Mouse (Mus musculus): ENCODE measurements around the gene Adcy1. TPM values are rescaled to one million over a fixed set of nuclear protein-coding genes. Genes with fewer than 3 reads are reported as not detected.

Gene Adcy1
- 100 to 1,000 TPM; 276 to 285 TPM for total RNA-seq (2021)
- long read RNA-seq, experiment 1, full-length matches to known transcripts, result 16 of 124 reads
- long read RNA-seq, experiment 1, partial matches to known transcripts, result 107 of 124 reads
- long read RNA-seq, experiment 1, other reads (novel, unspliced or antisense), result 1 of 124 reads
- long read RNA-seq, experiment 2, full-length matches to known transcripts, result 14 of 82 reads
- long read RNA-seq, experiment 2, partial matches to known transcripts, result 67 of 82 reads
- long read RNA-seq, experiment 2, other reads (novel, unspliced or antisense), result 1 of 82 reads

DNA sequence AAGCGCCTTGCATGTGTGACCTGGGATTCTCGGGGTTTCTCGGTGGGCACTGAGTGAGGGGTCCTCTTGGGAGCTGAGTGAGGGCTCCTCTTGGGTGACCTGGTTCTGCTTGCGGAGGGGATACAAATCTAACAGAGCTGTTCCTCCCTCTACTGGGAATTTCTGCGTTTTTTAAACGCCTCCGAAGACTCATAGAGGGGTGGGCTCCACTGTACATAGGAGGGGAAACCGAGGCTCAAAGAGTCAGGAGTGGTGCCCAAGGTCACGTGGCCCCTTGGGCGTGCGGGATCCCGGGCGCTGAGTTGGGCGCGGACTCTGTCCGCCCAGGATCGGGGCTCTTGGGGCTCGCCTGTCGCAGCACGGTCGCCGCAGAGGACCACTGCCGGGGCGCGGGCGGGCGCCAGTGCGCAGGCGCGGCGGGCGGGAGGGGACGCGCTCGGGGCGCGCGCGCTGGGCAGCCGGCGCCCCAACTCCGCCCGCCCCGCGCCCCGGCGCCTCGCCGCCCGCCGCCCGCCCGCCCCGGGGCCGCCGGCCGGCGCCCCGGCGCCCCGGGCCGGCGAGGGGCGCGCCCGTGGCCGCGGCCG, at the start of gene Adcy1:
TSS of gene Adcy1 (plus strand) at position 489 of the 584 bp plus-strand sequence.
- peak in 1 of 2 experiments; percentile 67 for DNase-seq (ENCODE audit: low spot score in 2 of 2)

DNA sequence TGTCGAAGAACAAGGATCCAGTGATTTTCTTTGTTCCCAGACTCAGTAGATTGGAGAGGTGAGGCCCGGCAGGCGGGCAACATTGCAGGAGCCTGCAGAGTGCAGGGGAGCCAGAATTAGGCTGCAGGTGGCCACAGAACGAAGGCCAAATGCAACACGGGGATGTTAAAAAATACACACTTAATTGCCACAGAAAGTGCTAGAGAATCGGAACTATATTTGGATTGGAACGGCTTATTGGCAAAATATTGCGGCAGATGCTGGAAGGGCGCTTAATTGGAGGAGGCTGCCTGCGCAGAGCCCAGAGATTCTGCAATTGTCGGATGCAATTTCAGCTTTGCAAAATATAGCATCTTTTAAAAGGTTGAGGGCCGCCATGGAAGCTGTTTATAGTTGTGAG, 46.4 kb upstream of the Adcy1 start:
- peak in 1 of 2 experiments; percentile 25 for DNase-seq (ENCODE audit: low spot score in 2 of 2)

DNA sequence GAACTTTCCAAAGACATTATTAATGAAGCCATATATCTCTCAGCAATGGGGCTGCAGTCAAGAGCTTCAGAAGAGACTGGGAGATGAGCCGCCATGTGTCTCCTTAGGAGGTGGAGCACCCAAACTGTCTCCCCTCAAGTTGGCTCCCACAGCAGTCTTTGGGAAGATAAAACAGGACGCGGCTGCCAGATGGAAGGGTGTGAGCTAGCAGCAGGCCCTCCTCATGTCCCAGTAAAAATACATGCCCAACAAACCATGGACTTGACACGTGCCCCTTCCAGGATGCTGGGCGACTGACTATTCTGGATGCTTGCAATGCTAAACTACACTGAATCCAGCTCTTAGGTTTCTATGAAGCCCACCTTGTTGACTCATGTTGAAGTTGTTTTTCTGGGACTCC, 45.2 kb upstream of the Adcy1 start:
- DNase-seq (ENCODE audit: low spot score in 2 of 2), result peak; percentile 21 to 32

DNA sequence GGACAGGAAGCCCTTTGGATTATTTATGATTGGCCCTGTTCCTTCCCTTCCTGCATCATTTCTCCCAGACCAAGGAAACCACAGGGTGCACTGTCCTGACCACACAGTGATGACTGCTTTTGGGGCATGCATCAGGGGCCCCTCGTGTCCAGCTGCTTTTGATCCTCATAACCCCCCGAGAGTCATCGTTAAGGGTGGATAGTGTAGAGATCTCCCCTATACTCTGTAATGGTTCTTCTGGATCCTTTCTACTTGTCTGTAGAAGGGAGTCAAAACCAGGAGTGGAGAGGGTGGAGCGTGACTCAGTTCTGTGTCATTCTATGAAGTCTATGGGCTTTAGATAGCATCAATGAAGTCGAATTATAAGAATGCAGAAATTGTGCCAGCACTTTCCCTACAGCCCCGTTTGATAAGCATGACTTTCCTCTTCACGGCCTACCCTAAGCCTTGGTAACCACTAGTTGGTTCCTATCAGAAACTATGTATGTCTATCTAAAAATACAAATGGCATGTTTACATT, 44.2 kb upstream of the Adcy1 start:
- DNase-seq (ENCODE audit: low spot score in 2 of 2), result peak in 1 of 2 experiments; percentile 29

DNA sequence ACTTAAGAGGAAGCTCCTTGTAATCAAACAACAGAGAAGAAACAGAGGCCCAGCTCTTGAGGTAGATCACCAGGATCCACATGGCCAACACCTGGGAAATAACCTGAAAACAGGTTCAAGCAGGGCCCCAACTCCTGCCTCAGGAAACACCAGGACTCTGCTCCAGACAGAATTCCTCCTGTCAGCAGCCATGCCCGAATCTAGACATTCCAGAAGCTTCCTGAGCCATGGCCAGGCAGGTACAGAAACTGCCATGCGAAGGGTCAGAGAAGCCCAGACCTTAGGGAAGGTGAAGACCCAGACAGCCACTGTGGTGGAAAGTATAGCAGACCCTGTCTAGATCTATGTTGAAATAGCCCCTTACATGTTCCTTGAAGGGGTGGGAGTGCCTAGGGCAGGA, 30.2 kb upstream of the Adcy1 start:
- DNase-seq (ENCODE audit: low spot score in 2 of 2), result no peak

DNA sequence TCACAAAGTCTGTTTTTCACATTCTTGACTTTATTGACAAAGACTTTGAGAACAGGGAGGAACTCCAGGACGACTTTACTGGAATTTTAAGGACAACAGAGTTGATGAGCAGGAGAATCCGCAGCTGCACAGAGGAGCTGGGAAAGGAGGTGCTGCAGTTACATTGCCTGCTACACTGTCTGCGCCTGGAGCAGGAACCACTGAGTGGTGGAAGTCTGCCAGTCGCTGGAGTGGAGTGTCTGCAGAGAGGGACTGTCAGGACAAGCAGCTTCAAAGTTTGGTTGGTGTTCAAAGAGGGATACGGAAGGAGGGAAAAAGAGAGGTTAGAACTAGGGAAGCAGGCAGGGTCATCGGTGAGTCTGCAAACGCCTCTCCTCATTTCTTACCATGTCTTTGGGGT, 23.6 kb upstream of the Adcy1 start:
- no peak for DNase-seq (ENCODE audit: low spot score in 2 of 2)

DNA sequence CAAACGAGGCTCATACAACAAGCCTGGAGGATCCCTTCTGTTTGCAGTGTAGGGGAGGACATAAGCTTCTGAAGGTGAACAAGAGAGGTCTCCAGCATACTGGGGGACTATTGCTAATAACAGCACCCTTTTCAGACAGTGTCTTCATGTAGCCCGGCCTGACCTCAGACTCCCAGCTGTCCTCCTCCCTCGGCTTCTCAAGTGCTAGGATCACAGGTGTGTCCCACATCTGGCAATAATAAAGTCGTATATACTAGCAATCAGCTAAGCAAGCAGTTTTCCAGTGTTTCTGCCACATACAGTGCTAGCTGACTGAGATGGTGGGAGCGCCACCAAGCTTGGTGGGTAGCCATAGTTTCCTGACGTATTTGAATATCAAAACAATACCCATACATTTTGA, 22.5 kb upstream of the Adcy1 start:
- DNase-seq (ENCODE audit: low spot score in 2 of 2), result no peak

DNA sequence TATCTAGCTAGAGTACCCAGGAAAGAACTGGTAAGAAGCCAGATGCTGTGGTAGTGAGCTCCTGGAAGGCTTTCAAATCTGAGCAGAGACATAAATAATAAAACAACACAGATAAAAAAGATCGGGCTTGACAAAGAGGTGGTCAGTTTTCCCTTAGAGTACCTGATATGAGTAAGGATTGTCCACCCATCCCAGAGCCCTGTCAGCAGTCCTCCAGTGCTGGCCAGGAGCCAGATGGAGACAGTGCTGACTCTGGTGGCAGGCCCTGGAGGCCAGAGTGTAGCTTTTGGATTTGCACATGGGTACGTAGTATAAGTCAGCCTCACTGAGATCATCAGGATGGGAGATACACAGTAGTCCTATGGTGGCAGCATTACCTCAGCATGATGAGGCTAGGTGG, 16.1 kb upstream of the Adcy1 start:
- DNase-seq (ENCODE audit: low spot score in 2 of 2), result no peak

DNA sequence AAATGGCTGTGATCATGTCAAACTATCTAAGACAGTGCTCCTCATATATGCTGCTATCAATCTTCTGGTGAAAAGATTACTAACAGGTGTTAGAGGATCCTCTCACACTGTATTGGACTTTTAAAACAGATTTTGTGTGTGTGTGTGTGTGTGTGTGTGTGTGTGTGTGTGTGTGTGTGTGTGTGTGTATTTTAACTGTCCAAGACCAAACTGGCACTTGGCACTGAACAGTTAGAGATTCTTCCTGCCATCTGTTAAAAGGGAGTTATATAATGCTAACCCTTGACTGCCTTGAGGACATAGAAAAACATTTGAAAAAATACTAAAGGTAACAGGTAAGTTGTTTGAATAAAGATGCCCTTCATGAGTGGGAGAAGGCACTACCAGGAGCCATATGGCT, 15.7 kb upstream of the Adcy1 start:
- no peak for DNase-seq (ENCODE audit: low spot score in 2 of 2)

DNA sequence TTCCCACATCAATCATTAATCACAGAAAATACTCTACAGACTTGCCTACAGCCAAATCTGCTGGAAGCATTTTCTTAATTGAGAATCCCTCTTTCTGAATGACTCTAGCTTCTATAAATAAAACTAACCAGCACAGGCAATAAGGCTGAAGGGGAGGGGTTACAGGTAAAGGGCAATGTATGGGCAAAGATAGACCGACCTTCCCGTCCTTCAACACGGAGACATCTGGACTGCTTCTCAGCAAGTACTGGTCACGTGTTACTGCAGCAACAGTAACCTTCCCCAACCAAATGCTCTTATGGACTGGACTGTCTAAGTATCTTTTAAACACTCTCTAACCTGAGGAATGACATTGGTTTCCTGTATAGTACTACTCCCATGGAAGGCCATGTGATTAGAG, 9.6 kb upstream of the Adcy1 start:
- no peak for DNase-seq (ENCODE audit: low spot score in 2 of 2)

DNA sequence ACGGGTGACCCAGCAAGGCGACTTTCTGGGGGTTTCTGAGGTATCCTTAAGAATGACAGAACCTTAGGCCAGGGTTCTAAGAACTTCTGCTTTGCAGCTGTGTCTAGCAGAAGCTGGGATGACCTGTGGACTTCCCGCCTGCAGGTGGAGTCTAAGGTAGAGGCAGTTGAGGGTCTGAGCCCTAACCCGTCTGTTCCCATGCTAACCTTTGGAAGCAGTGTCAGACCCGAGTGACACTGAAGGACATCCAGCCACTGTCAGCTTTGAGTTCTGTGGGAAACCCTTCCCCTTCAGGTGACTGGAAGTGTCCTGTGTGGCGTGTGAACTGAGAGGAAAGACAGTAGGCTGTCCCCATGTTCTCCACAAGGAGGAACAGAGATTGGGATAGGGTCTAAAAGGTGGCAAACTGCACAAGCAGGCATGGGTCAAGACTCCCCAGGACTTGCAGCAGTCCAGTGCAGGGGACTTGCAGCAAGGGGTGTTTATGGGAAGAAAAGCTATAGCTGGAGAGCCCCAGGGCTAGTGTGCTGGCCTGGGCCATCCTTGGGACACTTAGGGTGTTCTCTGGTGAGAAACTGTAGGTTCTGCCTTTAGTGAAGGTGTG, 8.5 kb upstream of the Adcy1 start:
- no peak for DNase-seq (ENCODE audit: low spot score in 2 of 2)

DNA sequence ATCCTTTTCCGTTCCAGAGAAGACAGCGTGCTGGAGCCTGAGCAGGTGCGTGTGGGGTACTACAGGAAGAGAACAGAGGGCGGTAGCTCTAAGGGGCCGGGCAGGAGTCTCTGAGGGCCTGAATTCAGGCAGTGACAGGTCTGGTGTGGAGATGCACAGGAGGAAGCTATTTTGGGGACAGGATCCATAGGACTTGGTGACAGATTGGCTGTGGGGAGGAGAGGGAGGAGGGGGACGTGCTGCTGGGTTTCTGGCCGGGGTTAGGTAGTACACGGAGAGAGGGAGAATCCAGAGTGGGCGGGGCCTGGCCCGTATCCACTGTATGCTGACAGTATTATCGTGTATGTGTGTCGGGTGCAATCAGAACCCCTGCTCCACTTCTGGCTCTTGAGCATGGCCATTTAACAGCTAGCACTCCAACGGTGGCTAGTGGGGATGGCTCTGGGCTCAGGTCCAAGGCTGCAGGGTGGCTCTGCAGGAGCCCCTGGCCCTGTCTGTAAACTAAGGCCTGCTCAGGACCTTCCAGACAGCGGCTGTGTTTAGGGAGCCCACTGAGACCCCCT, 7.8 kb upstream of the Adcy1 start:
- DNase-seq (ENCODE audit: low spot score in 2 of 2), result peak; percentile 76 to 81

DNA sequence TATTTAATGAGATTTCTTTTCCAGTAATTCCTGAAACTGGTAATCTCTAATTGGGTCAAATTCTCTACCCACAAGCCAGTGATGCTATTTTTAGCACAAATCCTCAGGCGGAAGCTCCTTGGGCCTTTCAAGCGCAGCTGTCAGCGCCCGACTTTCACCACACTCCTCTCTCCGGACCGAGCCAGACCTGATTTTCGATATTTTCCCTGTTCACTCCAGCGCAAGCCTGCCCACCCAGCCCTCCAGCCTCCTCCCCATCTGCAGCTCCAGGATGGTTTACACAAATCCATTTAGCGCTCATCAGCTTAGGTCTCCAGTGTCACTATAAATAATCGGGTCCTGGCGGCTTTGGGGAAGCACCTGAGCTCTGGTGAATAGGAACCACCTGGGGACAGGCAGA, 7.2 kb upstream of the Adcy1 start:
- DNase-seq (ENCODE audit: low spot score in 2 of 2), result no peak

DNA sequence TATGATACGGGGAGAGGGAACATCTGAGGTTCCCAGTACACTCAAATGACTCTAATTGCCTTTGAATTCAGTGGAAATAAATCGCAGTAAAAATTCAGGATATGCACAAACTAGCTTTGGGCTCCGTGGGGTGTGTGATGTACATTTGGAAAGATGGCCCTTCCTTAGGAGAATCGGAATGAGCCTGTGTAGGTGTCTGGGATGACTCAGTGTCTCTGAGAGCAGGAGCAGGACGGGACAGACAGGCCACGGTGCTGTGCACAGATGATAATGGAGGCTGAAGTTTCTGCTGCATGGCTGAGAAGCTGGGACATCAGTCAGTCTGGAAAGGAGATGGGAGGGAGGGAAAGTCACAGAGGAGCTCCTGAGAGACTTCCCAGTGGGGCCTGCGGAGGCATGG, 5.5 kb upstream of the Adcy1 start:
- DNase-seq (ENCODE audit: low spot score in 2 of 2), result no peak

DNA sequence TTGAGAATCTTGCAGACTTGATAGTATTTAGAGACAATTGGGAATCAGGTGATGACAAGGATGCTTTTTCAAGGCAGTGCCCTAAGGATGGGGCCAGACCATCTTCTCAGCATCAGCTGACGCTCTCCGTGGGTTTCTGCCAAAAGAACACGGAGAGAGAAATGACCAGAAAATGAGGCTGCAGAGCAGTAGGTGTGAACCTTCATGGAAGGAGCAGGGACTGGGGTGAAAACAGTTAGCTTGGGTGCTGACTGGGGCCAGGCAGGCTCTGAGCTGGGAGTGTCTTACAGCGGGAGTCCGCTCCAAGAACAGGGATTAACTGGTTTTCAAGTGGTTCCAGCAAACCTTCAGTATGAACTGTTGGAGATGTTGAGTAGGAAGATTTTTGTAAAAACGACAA, 1.3 kb upstream of the Adcy1 start:
- no peak for DNase-seq (ENCODE audit: low spot score in 2 of 2)

DNA sequence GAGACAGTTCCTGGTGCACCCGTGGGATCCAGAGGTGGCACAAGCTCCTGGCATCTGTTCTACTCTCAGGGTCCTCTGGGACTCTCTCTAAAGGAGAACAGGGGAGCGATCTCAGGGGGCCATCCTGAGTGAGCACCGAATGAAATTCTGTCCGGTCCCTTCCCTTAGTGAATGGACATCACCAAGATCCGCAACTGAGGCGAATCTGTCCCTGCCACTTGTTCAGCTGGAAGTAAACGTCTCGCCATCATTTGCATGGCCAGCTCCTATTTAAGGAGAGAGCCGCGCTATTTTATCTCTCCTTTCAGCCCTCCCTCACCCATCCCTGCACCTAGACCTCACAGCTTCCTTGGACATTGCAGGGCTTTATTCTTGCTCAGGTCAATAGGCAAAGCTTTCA, 723 bp upstream of the Adcy1 start:
- no peak for DNase-seq (ENCODE audit: low spot score in 2 of 2)

DNA sequence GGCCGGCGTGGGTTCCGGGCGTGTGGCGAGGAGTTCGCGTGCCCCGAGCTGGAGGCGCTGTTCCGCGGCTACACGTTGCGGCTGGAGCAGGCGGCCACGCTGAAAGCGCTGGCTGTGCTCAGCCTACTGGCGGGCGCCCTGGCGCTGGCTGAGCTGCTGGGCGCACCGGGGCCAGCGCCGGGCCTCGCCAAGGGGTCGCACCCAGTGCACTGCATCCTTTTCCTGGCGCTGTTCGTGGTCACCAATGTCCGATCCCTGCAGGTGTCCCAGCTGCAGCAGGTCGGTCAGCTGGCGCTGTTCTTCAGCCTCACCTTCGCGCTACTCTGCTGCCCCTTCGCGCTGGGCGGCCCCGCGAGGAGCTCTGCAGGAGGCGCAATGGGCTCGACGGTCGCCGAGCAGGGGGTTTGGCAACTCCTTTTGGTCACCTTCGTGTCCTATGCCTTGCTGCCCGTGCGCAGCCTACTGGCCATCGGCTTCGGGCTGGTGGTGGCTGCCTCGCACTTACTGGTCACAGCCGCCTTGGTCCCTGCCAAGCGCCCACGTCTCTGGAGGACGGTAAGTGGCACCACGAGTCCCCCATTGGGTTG, 485 bp downstream of the Adcy1 start:
- peak in 1 of 2 experiments; percentile 50 for DNase-seq (ENCODE audit: low spot score in 2 of 2)

DNA sequence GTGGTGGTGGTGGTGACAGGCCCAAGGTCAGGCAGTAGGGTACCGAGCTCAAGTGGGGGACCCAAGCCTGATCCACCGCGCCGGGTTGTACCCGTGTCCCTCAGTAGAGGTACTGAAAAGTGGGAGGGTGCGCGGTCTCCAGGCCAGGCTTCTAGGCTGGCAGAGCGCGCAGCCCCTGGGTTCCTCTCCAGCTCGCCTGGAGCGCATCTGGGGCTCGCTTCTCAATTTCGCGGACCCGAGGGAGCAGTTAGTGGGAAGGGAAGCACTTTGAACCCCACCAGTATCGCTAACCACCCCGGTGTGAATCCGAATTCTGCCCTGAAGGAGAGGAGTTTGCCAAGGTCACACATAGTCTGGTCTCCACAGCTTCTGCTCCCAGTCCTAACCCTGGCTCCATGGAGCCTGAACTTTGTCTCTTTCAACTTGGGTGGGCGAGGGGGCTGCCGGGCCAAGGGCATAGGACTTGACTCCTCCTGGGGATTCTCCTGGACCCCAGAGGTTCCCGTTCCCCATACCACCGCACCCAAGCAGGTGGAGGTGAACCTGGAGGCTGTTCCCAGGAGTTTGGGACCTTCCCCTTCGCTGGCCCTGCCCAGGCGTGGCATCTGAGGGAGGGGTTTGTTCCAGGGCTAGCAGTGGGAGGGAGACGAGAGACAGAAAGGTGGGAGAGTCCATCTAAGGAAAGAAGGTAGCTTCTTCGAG, 1.3 kb downstream of the Adcy1 start:
- no peak for DNase-seq (ENCODE audit: low spot score in 2 of 2)

DNA sequence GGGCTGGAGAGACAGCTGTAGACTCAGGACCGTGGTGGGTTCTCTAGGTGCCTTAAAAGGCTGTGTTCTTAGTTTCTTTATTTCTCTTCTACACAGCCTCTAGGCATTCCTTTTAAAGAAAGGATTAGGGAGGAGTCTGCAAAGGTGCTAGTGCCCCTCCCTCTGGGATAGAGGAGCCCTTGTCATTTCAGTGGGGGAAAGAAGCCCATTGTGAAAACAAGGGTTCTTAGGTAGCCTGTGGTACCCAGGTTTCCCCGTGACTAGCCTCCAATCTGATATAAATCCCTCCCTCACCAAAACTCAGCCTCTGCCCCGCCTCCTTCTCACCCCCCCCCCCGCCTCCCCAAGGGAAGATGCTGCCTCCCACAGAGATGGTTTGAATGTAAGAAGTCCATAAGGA, 2.1 kb downstream of the Adcy1 start:
- no peak for DNase-seq (ENCODE audit: low spot score in 2 of 2)

DNA sequence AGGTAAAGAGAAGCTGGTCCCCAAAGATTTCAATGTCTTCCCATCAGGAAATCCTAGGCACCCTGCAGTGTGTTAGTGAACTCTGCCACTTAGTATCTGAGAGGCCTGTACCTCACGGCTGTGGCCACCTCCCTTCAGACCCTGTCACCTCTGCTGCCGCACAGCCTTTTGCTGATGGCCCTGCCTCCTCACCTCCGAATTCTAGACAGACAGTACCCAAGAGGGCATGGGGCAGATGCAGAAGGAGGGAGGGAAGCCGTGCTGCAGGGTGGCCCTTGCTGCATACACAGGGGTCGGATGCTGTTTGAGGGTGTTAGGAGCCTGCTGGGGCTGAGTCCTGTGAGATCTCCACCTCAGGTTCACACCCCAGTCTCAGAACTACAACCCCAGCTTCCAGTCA, 2.6 kb downstream of the Adcy1 start:
- no peak for DNase-seq (ENCODE audit: low spot score in 2 of 2)

DNA sequence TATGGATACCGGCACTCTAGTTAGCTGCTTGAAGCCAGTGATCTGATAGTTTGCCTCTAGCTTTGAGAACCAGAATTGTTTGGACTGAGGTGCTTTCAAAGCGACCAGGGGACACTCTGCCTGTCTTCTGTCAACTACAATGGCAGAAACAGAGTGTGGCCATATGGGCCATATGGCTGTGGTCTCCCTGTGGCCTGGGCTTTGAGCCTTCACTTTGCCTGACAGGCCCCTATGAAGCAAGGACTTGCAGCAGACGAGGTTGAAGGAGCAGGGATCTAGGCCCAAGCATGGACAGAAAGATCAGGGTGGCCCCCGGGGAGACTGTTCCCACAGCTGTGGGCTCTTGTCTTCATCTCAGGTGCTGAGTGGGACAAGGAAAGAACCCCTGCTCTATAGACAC, 4.0 kb downstream of the Adcy1 start:
- DNase-seq (ENCODE audit: low spot score in 2 of 2), result no peak
